Mouse (Mus musculus) hindbrain, embryonic 16.5 days (tissue): ENCODE data around the gene Borcs5. TPM values are rescaled to one million over a fixed set of nuclear protein-coding genes. Genes with fewer than 3 reads are reported as not detected.

Source experiments
- ATAC-seq: fragments of 200-750 bp; cut with Nextera tagmentation; 2 replicates; pipeline ENCODE4 v1.8.0; 2017; ENCODE audit warnings: moderate TSS enrichment, moderate library complexity
- H3K27ac ChIP-seq: fragments of 300-500 bp; sonication (generic); 2 replicates; pipeline ENCODE4 v1.5.1; 2014; ENCODE audit warnings: low read depth, mild to moderate bottlenecking, control low read depth, low read length, moderate library complexity
- H3K27me3 ChIP-seq: fragments of 300-500 bp; sonication (generic); replicated peaks from 2 replicates; pipeline ENCODE4 v1.6.1; 2014; ENCODE audit warnings: low read length; ENCODE audit not compliant: control insufficient read depth, insufficient read depth
- H3K36me3 ChIP-seq: fragments of 300-500 bp; sonication (generic); 2 replicates; pipeline ENCODE4 v1.6.1; 2014; ENCODE audit warnings: mild to moderate bottlenecking, low read length, moderate library complexity, mixed read lengths; ENCODE audit not compliant: control insufficient read depth, insufficient read depth
- H3K4me1 ChIP-seq: fragments of 300-500 bp; sonication (generic); 2 replicates; pipeline ENCODE4 v1.6.1; 2014; ENCODE audit warnings: low read depth, low read length; ENCODE audit not compliant: control insufficient read depth, insufficient read depth
- H3K4me2 ChIP-seq: fragments of 300-500 bp; sonication (generic); 2 replicates; pipeline ENCODE4 v1.6.1; 2014; ENCODE audit warnings: mild to moderate bottlenecking, low read length, control low read depth, moderate library complexity
- H3K4me3 ChIP-seq: fragments of 300-500 bp; sonication (generic); 2 replicates; pipeline ENCODE4 v1.5.1; 2014; ENCODE audit warnings: mild to moderate bottlenecking, low read length, control low read depth, moderate library complexity
- H3K9ac ChIP-seq: fragments of 300-500 bp; sonication (generic); 2 replicates; pipeline ENCODE4 v1.6.1; 2014; ENCODE audit warnings: low read depth, mild to moderate bottlenecking, control low read depth, low read length, moderate library complexity
- H3K9me3 ChIP-seq: fragments of 300-500 bp; sonication (generic); 2 replicates; pipeline ENCODE4 v1.6.1; 2014; ENCODE audit warnings: mild to moderate bottlenecking, low read length, moderate library complexity; ENCODE audit not compliant: control insufficient read depth
- WGBS: fragments of 180-500 bp; shearing (Covaris S2); extraction: QIAGEN DNeasy Blood & Tissue Kit; methylation state at CpG from one replicate; pipeline ENCODE4 v1.1.7; 2014; 5-methylcytosine and 5-hydroxymethylcytosine counted together
- polyA plus RNA-seq: library from polyadenylated mRNA; unstranded; fragments of >200 nt; fragmentation: Nextera tagmentation; extraction: Ambion mirVana; gene quantifications from 2 replicates; pipeline ENCODE4 v1.2.1, GENCODE M21; 2015

The Borcs5 gene
- polyA plus RNA-seq, 1 experiment from 2014 or later: 42.8 TPM

GRCm38 (mm10) chr6:134751883-134752647, 112.8 kb downstream of the Borcs5 start:
- no peaks in the 10 kb centered on the region for H3K27me3 ChIP-seq
- H3K4me3 ChIP-seq: no peak overlapping the region
- no peak overlapping the region for H3K9ac ChIP-seq
- no peak for ATAC-seq
- WGBS: 92% methylated on average over 5 of the region's 5 CpGs
- no peak overlapping the region for H3K4me2 ChIP-seq
- H3K4me1 ChIP-seq: no peaks in the 10 kb centered on the region
- no peak overlapping the region for H3K27ac ChIP-seq
- no peaks in the 10 kb centered on the region for H3K9me3 ChIP-seq
- H3K36me3 ChIP-seq: no peaks in the 10 kb centered on the region

DNA sequence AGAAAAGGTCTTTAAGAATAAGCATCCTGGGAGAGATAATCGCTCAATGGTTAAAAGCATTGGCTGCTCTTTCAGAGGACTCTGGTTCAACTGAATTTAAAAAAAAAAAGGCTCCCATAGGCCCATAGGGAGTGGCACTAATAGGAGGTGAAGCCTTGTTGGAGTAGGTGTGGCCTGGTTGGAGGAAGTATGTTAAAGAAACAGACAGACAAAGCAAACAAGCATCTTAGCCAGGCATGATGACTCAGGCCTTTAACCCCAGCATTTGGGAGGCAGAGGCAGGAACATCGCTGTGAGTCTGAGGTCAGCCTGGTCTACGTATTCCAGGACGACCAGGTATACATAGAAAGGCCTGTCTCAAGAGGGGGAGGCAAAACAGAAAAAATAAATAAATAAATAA, 114.1 kb downstream of the Borcs5 start:
- Histone ChIP-seq H3K27me3 (no peaks in the 10 kb centered on the region), H3K4me1 (no peaks in the 10 kb centered on the region), H3K36me3 (no peaks in the 10 kb centered on the region), H3K9me3 (no peaks in the 10 kb centered on the region), H3K4me3 (no peak overlapping the region), H3K27ac (no peak overlapping the region), H3K4me2 (no peak overlapping the region), H3K9ac (no peak overlapping the region)
- WGBS: 92% methylated on average over 4 of the region's 4 CpGs
- ATAC-seq: no peak

DNA sequence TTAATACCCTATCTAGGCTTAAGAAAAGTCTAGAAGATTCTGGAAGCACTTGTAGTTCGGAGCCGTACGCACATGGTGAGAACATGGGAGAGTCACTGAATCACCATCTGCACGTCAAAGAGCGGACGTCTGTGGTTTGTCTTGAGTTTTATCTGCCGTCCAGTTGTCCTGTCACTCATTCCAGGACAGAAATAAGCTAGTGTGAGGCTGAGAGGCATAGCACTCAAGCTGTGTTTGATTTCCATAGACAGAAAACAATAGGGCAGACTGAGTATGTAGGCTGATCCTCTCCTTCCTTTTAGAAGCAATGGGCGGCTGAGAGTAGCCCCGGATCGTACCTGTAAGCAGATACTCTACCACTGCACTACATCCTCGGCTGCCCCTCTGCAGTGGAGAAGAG, 114.5 kb downstream of the Borcs5 start:
- no peaks in the 10 kb centered on the region for H3K4me1 ChIP-seq
- H3K27me3 ChIP-seq: no peaks in the 10 kb centered on the region
- no peak overlapping the region for H3K4me2 ChIP-seq
- ATAC-seq: no peak
- no peaks in the 10 kb centered on the region for H3K36me3 ChIP-seq
- H3K9me3 ChIP-seq: no peaks in the 10 kb centered on the region
- no peak overlapping the region for H3K27ac ChIP-seq
- no peak overlapping the region for H3K4me3 ChIP-seq
- H3K9ac ChIP-seq: no peak overlapping the region
- WGBS: 95% methylated on average over 11 of the region's 11 CpGs

GRCm38 (mm10) chr6:134756058-134756457, 116.7 kb downstream of the Borcs5 start:
- H3K27me3 ChIP-seq: no peaks in the 10 kb centered on the region
- H3K4me3 ChIP-seq: no peak overlapping the region
- H3K27ac ChIP-seq: no peak overlapping the region
- no peak for ATAC-seq
- no peak overlapping the region for H3K9ac ChIP-seq
- 90% methylated on average over 4 of the region's 4 CpGs for WGBS
- no peak overlapping the region for H3K4me2 ChIP-seq
- no peaks in the 10 kb centered on the region for H3K4me1 ChIP-seq
- H3K9me3 ChIP-seq: no peaks in the 10 kb centered on the region
- H3K36me3 ChIP-seq: no peaks in the 10 kb centered on the region

Other genes starting within 250 kb of the Borcs5 start
- 0.07 and 0.10 TPM in 2 replicates for gene Bcl2l14, start 243.2 kb upstream of the Borcs5 start, polyA plus RNA-seq
- gene Lrp6, start 72.5 kb upstream of the Borcs5 start, polyA plus RNA-seq: 12.6 and 15.4 TPM in 2 replicates
- 1.3 and 1.7 TPM in 2 replicates for gene Mansc1, start 7.0 kb upstream of the Borcs5 start, polyA plus RNA-seq
- 4.7 and 5.1 TPM in 2 replicates for gene Dusp16, start 153.1 kb downstream of the Borcs5 start, polyA plus RNA-seq
- gene Crebl2, start 190.6 kb downstream of the Borcs5 start, polyA plus RNA-seq: 3.0 and 3.9 TPM in 2 replicates